Mouse (Mus musculus) small intestine, adult 2 months (tissue): Measurements from ENCODE around the gene Ssx2ip. TPM values are rescaled to one million over a fixed set of nuclear protein-coding genes. Genes with fewer than 3 reads are reported as not detected.

Source experiments
- H3K27ac ChIP-seq: fragments of 200-500 bp; 2 replicates; pipeline ENCODE4 v1.5.1; 2012; ENCODE audit warnings: low read depth, low read length, control low read depth, inconsistent platforms; ENCODE audit not compliant: insufficient read depth
- H3K27me3 ChIP-seq: fragments of 200-500 bp; 2 replicates; pipeline ENCODE4 v1.6.1; 2012; ENCODE audit warnings: mild to moderate bottlenecking, moderate library complexity, low read length, inconsistent platforms; ENCODE audit not compliant: control insufficient read depth, insufficient read depth
- H3K36me3 ChIP-seq: fragments of 200-500 bp; 2 replicates; pipeline ENCODE4 v1.6.1; 2012; ENCODE audit warnings: mild to moderate bottlenecking, low read length, control low read depth, inconsistent platforms; ENCODE audit not compliant: control insufficient read depth, insufficient read depth
- H3K4me1 ChIP-seq: fragments of 200-500 bp; 2 replicates; pipeline ENCODE4 v1.6.1; 2012; ENCODE audit warnings: low read length, inconsistent platforms, mixed read lengths; ENCODE audit not compliant: control insufficient read depth, insufficient read depth, insufficient read length
- H3K4me3 ChIP-seq: fragments of 200-500 bp; 2 replicates; pipeline ENCODE4 v1.5.1; 2012; ENCODE audit warnings: low read depth, mild to moderate bottlenecking, control low read depth, inconsistent platforms, low read length, moderate library complexity
- CTCF ChIP-seq: fragments of 200-500 bp; IDR thresholded peaks from 2 replicates; pipeline ENCODE4 v1.5.1; 2012; ENCODE audit warnings: low read depth, mild to moderate bottlenecking, control low read depth, inconsistent platforms, low read length, moderate library complexity, mixed read lengths; ENCODE audit not compliant: insufficient replicate concordance, insufficient read length; ENCODE audit errors: extremely low read depth
- POLR2A ChIP-seq: fragments of 200-500 bp; IDR thresholded peaks from 2 replicates; pipeline ENCODE4 v1.6.1; 2012; ENCODE audit warnings: low read depth, mild to moderate bottlenecking, control low read depth, inconsistent platforms, low read length, moderate library complexity
- WGBS: fragments of 180-500 bp; shearing (Covaris S2); methylation state at CpG from one replicate; pipeline ENCODE4 v1.1.7; 2018; 5-methylcytosine and 5-hydroxymethylcytosine counted together
- polyA plus RNA-seq: library from polyadenylated mRNA; depleted of rRNA; stranded (reverse); fragments of >200 nt; gene quantifications from 2 replicates; pipeline ENCODE4 v1.2.3, GENCODE M21; 2012; rRNA removed

The Ssx2ip gene
- polyA plus RNA-seq, 1 experiment, result 9.6 TPM

DNA sequence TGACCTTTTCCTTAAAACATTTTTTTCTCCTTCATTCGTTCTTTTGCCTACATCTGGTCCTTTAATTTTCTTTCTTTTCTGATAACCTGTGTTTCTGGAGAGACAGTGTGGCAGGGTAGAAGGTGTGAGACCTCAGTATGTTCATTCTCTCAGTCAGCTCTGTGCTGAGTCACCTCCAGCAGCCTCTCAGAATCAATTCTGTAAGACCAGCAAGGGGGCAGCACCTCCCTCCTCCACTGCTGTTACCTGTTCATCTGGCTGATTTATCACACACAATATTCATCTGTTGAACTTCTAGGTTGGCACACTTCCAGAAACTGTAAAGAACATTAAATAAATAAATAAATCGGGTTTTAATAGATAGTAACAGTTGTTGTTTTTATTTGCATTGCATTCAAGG, 58.5 kb downstream of the Ssx2ip start:
- 41% methylated on average over 2 of the region's 2 CpGs for WGBS
- H3K36me3 ChIP-seq, result 0 out of 2 replicates have a peak, but pooled peaks cover 2% of the 10 kb centered on the region
- H3K4me1 ChIP-seq, result no peaks in the 10 kb centered on the region
- no peak overlapping the region for H3K4me3 ChIP-seq
- no peak overlapping the region for H3K27ac ChIP-seq
- TF ChIP-seq POLR2A (no peak), CTCF (no peak)
- H3K27me3 ChIP-seq, result no peaks in the 10 kb centered on the region

DNA sequence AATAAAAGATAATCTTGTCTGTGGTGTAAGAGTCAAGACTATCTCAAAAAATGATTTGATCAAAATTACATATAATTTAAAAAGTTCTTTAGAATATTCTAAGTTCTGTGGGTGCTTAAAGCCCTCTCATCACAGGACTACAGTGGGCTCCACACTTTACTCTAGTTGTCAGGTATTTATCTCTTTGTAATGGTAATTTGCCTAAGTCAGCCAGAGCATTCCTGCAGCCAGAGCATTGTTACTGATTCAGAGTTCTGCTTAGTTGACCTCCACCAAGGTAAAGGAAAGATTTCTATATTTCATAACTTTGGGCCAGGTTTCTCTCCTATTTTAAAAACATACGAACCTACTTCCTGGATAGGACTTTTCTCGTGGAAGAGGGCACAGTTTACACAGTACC, 64.8 kb downstream of the Ssx2ip start:
- 64% methylated on average over 2 of the region's 2 CpGs for WGBS
- Histone ChIP-seq H3K4me1 (no peaks in the 10 kb centered on the region), H3K36me3 (no peaks in the 10 kb centered on the region), H3K4me3 (no peak overlapping the region), H3K27me3 (no peaks in the 10 kb centered on the region), H3K27ac (no peak overlapping the region)
- no peak for TF ChIP-seq POLR2A
- TF ChIP-seq CTCF, result no peak

DNA sequence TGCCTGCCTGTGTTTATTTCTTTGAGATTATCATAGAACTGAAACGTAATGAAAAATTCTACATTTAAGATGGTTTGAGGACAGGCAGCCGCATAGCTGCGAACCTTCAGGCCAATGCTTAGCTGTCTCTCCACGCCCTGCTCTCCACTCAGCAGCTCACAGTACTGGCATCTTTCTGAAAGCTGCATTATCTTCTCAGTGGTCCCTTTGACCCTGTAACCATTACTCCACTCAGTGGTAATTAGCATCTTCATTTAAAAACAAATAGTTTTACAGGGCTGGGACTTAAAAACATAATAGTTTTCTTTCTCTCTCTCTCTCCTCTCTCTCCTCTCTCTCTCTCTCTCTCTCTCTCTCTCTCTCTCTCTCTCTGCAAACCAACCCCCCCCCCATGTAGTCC, 68.2 kb downstream of the Ssx2ip start:
- WGBS, result 85% methylated on average over 4 of the region's 4 CpGs
- H3K27me3 ChIP-seq, result no peaks in the 10 kb centered on the region
- no peak overlapping the region for H3K27ac ChIP-seq
- no peak overlapping the region for H3K4me3 ChIP-seq
- H3K36me3 ChIP-seq, result no peaks in the 10 kb centered on the region
- H3K4me1 ChIP-seq, result no peaks in the 10 kb centered on the region
- TF ChIP-seq CTCF (no peak), POLR2A (no peak)

DNA sequence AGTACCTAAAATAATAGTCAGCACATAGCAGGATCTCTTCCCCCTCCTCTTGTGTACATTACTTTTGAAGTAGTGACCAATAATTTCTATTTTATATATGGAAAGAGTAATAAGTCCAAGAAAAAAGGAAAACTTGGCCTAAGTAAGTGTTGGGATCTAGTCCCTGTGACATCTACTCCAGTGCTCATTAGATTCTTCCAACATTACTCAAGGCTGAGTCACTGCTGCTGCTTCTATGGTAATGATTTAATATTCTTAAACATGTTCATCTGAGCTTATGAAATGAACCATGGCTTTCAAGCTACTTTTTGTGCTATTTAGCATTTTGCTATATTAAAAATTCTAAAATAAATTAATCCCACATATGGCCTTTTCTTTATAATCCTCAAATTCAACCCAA, 69.3 kb downstream of the Ssx2ip start:
- H3K27me3 ChIP-seq, result no peaks in the 10 kb centered on the region
- no peaks in the 10 kb centered on the region for H3K4me1 ChIP-seq
- no peaks in the 10 kb centered on the region for H3K36me3 ChIP-seq
- H3K4me3 ChIP-seq, result no peak overlapping the region
- H3K27ac ChIP-seq, result no peak overlapping the region
- no peak for TF ChIP-seq POLR2A
- TF ChIP-seq CTCF, result no peak

DNA sequence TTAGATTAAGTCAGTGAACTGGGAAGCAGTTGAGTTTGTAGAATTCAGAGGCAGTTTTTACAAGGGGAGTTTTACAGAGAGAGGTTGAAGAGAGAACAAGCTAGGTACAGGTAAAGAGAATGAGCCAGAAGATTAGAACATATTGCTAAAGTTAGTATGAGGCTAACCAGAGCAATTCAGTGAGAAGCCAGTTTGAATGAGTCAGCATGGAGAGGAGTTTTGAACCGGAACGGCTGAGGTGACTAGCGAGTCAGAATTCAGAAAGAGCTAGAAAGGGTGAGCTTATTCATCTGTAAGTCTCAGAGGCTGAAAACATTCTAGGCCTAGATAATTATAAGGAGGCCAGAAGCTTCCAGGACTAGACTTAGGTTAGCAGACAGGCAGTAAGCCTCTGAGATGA, 70.0 kb downstream of the Ssx2ip start:
- 94% methylated on average over 3 of the region's 3 CpGs for WGBS
- no peaks in the 10 kb centered on the region for H3K36me3 ChIP-seq
- H3K4me1 ChIP-seq, result no peaks in the 10 kb centered on the region
- H3K27me3 ChIP-seq, result no peaks in the 10 kb centered on the region
- TF ChIP-seq POLR2A (no peak), CTCF (no peak)
- H3K27ac ChIP-seq, result no peak overlapping the region
- no peak overlapping the region for H3K4me3 ChIP-seq

DNA sequence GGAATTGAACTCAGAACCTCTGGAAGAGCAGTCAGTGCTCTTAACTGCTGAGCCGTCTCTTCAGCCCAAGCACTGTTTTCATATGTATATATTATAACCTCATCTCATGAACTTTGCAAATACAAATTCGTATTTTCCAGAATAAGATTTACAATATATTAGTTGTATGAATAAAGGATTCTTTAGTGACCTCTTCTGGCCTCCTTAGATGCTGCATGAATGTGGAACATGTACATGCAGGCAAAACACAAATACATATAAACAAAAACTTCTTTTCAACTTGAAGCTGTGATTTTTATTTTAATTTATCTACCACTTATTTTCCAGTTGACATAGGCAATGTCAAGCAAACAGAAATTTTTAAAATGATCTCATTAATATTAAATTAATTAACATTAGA, 77.6 kb downstream of the Ssx2ip start:
- Histone ChIP-seq H3K4me3 (no peak overlapping the region), H3K27ac (no peak overlapping the region), H3K4me1 (no peaks in the 10 kb centered on the region), H3K27me3 (no peaks in the 10 kb centered on the region), H3K36me3 (no peaks in the 10 kb centered on the region)
- no peak for TF ChIP-seq POLR2A
- TF ChIP-seq CTCF, result no peak
- WGBS, result 56% methylated on average over 2 of the region's 2 CpGs

DNA sequence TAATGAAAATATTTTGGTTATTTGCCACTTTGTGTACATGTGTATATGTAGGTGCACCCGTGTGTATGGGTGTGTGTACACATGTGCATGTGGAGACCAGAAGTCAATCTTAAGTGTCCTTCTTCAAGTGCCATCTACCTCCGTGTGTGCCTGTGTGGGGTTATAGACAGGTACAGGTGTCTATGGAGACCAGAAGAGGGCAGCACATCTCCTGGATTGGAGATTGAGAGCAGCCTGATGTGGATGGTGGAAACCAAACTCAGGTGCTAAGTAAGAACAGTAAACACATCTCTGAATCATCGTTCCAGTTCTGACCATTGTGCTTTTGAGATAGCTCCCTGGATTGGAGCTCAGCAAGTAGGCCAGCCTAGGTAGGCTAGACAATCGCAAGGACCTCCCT, 82.0 kb downstream of the Ssx2ip start:
- TF ChIP-seq CTCF (no peak), POLR2A (no peak)
- WGBS, result 89% methylated on average over 4 of the region's 4 CpGs
- no peak overlapping the region for H3K4me3 ChIP-seq

More for the DNA sequence above, 82.0 kb downstream of the Ssx2ip start:
- no peak overlapping the region for H3K27ac ChIP-seq
- H3K27me3 ChIP-seq, result no peaks in the 10 kb centered on the region
- no peaks in the 10 kb centered on the region for H3K36me3 ChIP-seq
- H3K4me1 ChIP-seq, result no peaks in the 10 kb centered on the region

Other genes with a start within 250 kb of the Ssx2ip start
- 2.6 and 12.8 TPM in 2 replicates for gene Lpar3, start 183.7 kb upstream of the Ssx2ip start, polyA plus RNA-seq
- gene Ctbs, start 45.2 kb downstream of the Ssx2ip start, polyA plus RNA-seq, result 0.41 and 0.70 TPM in 2 replicates
- gene Spata1, start 95.1 kb downstream of the Ssx2ip start, polyA plus RNA-seq, result 0.11 and 0.19 TPM in 2 replicates
- gene Gng5, start 95.2 kb downstream of the Ssx2ip start, polyA plus RNA-seq, result 270 and 435 TPM in 2 replicates
- 1.6 and 2.4 TPM in 2 replicates for gene Rpf1, start 116.8 kb downstream of the Ssx2ip start, polyA plus RNA-seq
- gene Uox, start 165.8 kb downstream of the Ssx2ip start, polyA plus RNA-seq, result 0.11 TPM in 1 of 2 replicates, not detected in the other
- gene Dnase2b, start 211.0 kb downstream of the Ssx2ip start, polyA plus RNA-seq, result not detected in 2 replicates
- not detected in 2 replicates for gene 4930503B20Rik, start 246.7 kb downstream of the Ssx2ip start, polyA plus RNA-seq